Mouse (Mus musculus): Measurements from ENCODE around the gene Ier5l. TPM values are rescaled to one million over a fixed set of nuclear protein-coding genes. Genes with fewer than 3 reads are reported as not detected.

Ier5l gene
- total RNA-seq, 2 experiments from 2014 or later = 10.4 to 12.7 TPM

DNA sequence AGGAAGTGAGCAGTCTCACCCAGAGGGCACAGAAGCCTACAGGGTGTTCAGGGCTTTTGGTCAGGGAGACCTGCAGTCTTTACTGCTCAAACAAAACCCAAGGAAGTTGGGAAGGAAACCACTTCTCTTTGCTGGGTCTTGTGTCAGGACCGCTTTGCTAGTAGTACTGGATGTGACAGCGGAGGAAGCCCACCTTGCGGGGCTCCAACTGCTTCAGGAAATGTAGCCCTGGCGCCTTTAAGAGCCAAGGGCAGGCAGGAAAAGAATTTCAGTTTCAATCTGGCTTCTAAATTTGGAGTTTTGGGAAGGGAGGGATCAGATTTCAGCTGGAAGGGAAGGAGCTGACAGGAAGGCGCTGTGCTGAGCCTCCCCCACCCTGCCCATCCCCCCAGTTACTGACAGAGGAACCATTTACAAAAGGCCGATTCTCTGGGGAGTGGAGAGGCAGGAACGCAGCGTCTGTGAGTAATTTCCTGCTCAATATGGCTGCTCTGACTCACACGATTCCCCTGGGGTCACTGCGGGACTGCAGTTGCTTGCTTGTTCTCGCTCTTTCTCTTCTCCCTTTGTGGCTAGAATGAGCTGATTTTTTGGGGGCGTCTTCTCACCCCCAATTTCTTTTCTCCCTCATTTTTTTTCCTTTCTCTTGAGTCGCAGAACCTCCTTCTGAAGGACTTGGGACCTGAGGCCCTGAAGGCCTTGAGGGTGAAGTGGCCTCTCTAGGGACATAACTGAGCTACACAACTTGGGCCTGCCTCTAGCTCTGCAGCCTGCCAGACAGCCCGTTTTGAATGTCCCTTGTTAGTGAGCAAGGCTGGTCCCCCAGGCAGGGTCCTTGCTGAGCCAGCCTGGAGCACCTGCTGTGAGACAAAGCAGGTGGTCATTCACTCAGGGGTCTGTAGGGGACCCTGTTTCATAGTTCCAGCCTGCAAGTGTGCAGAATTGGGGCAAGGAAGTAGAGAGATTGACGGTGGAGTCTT lies 32.2 kb downstream of the Ier5l start:
- DNase-seq = peak; percentile 61 to 68

DNA sequence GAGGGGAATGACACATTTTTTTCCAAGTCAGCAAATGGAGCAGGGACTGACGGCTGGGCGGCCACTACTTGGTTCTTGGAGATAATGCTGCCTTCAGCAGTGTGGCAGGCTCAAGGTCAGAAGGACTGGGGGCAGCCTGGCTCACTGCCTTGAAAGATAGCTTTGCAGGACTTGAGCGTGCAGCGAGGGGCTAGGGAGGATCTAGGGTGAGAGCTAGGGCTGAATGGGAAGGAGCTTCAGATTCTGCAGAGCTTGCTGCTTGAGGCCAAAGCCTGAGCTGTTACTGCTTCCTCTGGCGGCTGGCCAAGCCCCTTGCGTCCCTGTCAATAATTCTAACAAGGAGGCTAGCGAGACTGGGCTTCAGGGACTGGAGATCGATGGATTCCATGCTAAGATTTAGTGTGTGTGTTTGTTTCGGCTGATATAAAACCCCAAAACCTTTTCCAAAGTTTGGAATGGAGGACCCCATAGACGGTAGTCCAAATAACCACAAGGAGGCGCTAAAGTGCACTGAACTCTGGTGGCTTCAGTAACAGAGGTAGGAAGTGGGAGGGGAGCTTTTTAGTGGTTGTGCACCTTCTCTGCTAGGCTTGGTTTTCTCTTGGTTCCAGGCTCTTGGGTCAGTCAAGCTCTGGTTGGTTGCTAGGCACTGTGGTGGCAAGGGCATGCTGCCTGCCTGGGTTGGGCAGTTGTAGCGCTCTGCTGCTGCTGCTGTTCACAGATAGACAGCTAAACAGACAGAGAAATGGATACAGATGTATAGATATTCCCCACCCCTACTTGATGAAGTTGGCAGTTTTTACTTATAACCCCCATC lies 33.1 kb downstream of the Ier5l start:
- DNase-seq = peak; percentile 57 to 59

DNA sequence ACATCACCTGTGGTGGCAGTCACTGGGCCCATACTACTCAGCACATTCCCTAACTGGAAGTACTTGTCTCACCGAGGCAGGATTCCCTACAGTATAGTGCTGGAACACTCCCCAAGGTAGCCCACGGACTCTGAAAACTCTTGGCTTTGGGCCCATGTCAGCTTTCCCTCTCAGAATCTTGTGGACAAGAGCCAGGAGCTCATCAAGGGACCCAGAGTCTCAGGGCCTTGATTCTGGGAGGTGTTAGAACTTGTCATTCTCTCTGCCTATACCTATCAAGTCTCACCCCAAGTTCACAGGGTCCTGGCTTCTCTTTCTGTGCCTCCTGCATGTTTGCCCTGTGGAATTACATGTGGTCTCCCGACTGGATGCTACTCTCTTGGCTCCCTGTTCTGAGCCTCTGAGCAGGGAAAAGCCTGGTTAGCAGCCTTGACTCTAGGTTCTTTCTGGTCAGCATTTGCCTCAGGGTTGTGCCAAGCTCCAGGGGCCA lies 33.8 kb downstream of the Ier5l start:
- no peak for DNase-seq

DNA sequence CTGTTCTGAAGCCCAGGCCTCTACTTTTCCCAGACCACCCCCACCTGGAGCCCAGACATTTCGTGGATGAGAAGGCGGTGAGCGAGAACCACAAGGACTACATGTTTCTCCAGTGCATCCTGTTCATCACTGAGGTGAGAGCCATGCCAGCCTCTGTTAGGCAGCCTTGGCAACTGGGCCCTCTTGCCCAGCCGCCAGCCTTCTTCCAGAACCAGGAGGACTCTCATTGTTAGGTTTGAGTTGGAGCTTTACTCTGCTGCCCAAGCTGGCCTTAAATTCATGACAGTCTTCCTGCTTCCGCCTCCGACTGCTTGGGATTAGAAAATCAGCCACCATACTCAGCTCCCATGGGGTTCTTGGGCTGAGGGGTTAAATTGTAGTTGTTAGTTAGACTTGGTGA lies 34.4 kb downstream of the Ier5l start:
- no peak for DNase-seq

DNA sequence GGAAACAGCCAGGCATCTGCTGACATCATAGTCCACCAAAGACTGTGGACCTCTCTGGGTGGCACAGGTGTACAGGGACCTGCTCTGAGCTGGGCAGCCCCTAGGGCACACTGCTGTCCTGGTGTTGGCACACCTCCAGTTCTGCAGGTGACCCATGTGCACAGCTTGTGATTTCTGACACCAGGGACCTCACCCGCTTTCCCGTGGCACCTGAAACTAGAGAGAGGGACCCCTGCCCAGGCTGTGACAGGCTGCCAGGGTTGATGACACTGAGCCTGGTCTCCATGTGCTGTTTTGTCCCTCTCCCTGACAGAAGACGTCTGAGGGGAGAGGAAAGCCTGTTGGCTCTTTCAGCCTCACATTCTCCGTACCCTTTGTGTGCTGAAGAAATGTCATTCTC lies 36.2 kb downstream of the Ier5l start:
- DNase-seq = no peak

DNA sequence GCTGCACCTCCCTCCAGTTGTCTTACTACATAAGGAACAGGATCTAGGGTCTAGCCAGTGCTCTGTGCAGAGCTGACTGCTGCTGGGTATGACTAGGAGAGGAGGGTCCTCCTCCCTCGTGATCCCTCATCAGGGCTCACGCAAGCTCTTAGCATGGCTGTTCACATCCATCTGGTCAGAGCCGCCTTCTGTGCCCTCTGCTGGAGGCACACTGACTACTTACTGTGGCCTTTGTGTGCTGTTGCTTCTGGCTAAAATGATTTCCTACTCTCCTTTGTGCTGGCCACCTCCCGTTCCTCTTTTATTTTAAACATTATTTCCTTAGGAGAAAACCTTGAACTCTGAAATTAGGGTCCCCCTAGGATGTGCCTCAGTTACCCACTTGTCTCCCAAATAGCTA lies 37.2 kb downstream of the Ier5l start:
- no peak for DNase-seq

DNA sequence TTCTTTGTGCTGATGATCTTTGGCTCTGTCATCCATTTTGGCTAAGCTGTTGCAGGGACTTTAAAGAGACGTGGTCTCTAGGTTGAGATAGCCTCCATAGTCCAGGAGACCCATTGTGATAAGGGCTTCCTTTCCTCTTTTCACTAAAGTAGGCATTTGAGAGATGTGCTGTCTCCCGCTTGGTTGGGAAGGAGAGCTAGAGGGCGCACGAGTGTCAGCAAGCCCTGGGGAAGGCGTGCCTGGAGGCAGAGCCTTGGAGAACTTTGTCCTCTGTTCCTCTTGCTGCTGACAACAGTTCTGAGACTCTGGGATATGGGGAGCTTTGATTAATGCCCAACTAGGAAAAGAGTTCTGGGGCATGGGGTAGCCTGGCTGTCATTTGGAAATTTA lies 37.9 kb downstream of the Ier5l start:
- DNase-seq = no peak

DNA sequence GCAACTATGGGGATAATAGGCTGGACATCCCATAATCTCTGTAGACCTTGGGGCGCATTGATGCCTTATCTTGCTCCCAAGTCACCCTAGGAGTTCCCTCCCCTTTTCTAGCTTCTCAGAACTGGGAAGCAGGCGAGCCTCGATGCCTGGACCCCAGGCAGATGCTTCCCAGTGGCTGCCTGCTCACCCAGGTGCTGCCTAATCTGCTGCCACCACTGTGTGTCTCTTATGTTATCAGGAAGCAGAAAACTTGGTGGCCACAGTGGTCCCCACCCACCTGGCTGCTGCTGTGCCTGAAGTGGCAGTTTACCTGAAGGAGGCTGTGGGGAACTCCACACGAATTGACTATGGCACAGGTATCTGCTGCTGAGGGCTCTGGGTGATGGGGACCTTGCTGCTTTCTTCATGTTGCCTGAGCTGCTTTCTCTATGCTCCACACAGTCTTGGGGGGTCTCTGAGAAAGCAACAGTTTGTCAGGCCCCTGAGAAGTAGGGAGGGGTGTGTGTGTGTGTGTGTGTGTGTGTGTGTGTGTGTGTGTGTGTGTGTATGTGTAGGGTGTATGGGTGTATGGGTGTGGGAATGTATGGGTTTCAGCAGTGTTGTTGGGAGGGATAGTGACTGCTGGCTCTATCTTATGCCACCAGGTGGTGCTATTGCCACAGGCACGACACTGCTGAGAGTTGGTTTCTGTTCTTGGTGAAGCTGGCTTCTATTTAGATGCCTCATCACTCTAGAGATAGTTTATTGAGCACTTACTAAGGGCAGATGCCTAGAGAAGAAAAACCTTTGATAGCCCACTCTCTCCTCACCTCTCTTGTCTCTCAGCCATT lies 38.5 kb downstream of the Ier5l start:
- DNase-seq = peak; percentile 57 to 73

DNA sequence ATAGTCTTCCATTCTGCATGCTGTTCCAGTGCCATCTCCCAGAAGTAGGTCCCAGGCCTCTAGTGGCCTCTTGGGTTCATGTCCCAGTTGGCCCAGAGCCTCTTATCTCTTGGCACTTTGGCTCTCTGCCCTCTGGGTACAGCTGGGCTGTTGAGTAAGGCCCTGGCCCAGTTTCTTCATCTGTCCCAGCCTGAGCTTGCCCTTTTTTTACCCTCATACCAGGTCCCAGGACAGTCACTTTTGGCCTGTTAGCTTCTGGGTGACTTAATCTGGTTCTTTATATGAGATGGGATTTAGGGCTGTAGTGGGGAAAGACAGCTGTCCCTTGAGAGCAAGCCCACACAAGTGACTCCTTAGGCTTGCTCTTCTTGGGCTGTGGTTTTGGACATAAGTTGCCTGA lies 44.9 kb downstream of the Ier5l start:
- no peak for DNase-seq

Other genes with a start within 250 kb of the Ier5l start
- gene Lrrc8a, start 236.5 kb downstream of the Ier5l start, total RNA-seq (2021) = 10 to 100 TPM; 52.4 to 57.5 TPM
- gene Gm28035, start 233.7 kb downstream of the Ier5l start, total RNA-seq (2021) = 10 to 100 TPM in 1 of 2 experiments, 1 to 10 TPM in 1; 9.2 to 11.1 TPM
- 10 to 100 TPM; 16.8 to 21.9 TPM for gene Phyhd1, start 208.0 kb downstream of the Ier5l start, total RNA-seq (2021)
- not detected for gene Gm28038, start 193.2 kb downstream of the Ier5l start, total RNA-seq (2021)
- gene Dolk, start 187.9 kb downstream of the Ier5l start, total RNA-seq (2021) = 10 to 100 TPM; 20.9 to 22.2 TPM
- 10 to 100 TPM; 21.1 to 23.4 TPM for gene Nup188, start 187.8 kb downstream of the Ier5l start, total RNA-seq (2021)
- gene Sh3glb2, start 114.9 kb downstream of the Ier5l start, total RNA-seq (2021) = 100 to 1,000 TPM; 255 to 284 TPM
- gene Miga2, start 110.0 kb downstream of the Ier5l start, total RNA-seq (2021) = 100 to 1,000 TPM; 108 to 121 TPM
- 10 to 100 TPM; 26.8 to 28.6 TPM for gene Dolpp1, start 82.0 kb downstream of the Ier5l start, total RNA-seq (2021)
- gene Crat, start 58.4 kb downstream of the Ier5l start, total RNA-seq (2021) = 10 to 100 TPM; 42.5 to 46.1 TPM
- gene Ptpa, start 58.2 kb downstream of the Ier5l start, total RNA-seq (2021) = 100 to 1,000 TPM; 166 to 168 TPM
- gene Cstad, start 120.8 kb upstream of the Ier5l start, total RNA-seq (2021) = 1 to 10 TPM; 3.5 to 4.0 TPM